Mouse (Mus musculus): ENCODE measurements at regions not wholly inside any gene's neighbourhood (a gene's known extent, or its start where the extent isn't known, plus 50 kb on each side); places are given as distances from the start of the nearest gene placed in this dataset.
A peak's percentile ranks its signal among the peaks of the same experiment; 100 is the strongest.

GRCm38 (mm10) chrX:117272809-117273208 lies 258.3 kb downstream of the H2afb1 start:
- intact Hi-C loops (cut with DNase I), result no loop called here
- no peak for DNase-seq

GRCm38 (mm10) chrX:117298500-117298899 lies 283.9 kb downstream of the H2afb1 start:
- intact Hi-C loops (cut with DNase I), result no loop called here
- no peak for DNase-seq

- intact Hi-C loops (cut with DNase I), result no loop called here
- peak; percentile 1 for DNase-seq
Measured at GRCm38 (mm10) chrX:117299697-117300192, 285.2 kb downstream of the H2afb1 start.

All from left cerebral cortex, postnatal 4 days (tissue).